Comparison of ENCODE assay signal across 8 mouse cellular contexts in the genomic region with DNA sequence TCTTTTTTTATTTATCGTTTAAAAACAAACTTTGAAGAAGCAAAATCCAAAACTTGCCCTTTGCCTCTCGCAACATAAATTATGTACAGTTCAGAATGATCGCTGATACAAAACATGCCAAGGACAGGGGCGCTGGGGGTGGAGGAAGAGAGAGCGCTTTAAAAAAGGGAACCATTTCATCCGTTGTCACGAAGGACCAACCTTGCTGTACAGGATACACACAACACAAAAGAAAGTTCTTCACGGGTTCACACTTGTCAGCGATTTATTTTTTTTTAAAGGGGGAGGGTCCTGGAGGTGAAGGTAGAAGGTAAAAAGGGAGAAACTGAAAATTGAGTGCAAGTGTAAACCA. TPM values are rescaled to one million over a fixed set of nuclear protein-coding genes. Genes with fewer than 3 reads are reported as not detected.
DNase-seq lines count a peak whose midpoint lies in the region; ATAC-seq and TF ChIP-seq lines count a peak whose summit lies in the region.

No protein-coding gene starts in this region.

- peak; percentile 22; the same call in 1 of the 2 replicates for ATAC-seq in lung, embryonic 14.5 days (ENCODE audit: insufficient read depth)
- peak; percentile 15; the same call in 1 of the 2 replicates for ATAC-seq in erythroblast, adult 5-6 weeks (replicated peaks; ENCODE audit: low FRiP score, poor library complexity, severe bottlenecking)
- peak; percentile 29; the same call in 1 of the 2 replicates for ATAC-seq in limb, embryonic 13.5 days (ENCODE audit: low FRiP score, low read depth)

- TF ChIP-seq POLR2A in olfactory bulb, adult 2 months (IDR thresholded peaks at IDR 0.05; ENCODE audit: insufficient read depth, low read depth, low read length): no peak

- H3K27me3 ChIP-seq in lung, embryonic 14.5 days (ENCODE audit: insufficient read depth, low read length): no peaks in the 10 kb centered on the region
- no peaks in the 10 kb centered on the region for H3K27me3 ChIP-seq in limb, embryonic 13.5 days

- H3K9ac ChIP-seq in lung, embryonic 14.5 days: peak overlapping the region; percentile 89
- H3K9ac ChIP-seq in limb, embryonic 13.5 days: peak overlapping the region; percentile 84

- H3K4me2 ChIP-seq in lung, embryonic 14.5 days: peak overlapping the region; percentile 67
- peak overlapping the region; percentile 69 for H3K4me2 ChIP-seq in limb, embryonic 13.5 days (replicated peaks)

- peak overlapping the region; percentile 79 for H3K4me3 ChIP-seq in lung, embryonic 14.5 days (ENCODE audit: low read depth, low read length)
- H3K4me3 ChIP-seq in limb, embryonic 13.5 days: peak overlapping the region; percentile 76
- H3K4me3 ChIP-seq in olfactory bulb, adult 2 months (ENCODE audit: insufficient read depth, low read depth, low read length): peak overlapping the region; percentile 58

- peak overlapping the region; percentile 96 for H3K27ac ChIP-seq in lung, embryonic 14.5 days (ENCODE audit: low read depth)
- peak overlapping the region; percentile 94 for H3K27ac ChIP-seq in limb, embryonic 13.5 days
- H3K27ac ChIP-seq in olfactory bulb, adult 2 months (ENCODE audit: insufficient read depth, low read depth, low read length): peak overlapping the region; percentile 83

- DNase-seq in lung, embryonic 14.5 days: no peak
- no peak for DNase-seq in lung, postnatal 14 days
- no peak for DNase-seq in adipocyte (ENCODE audit: low spot score)
- no peak for DNase-seq in urinary bladder, postnatal 4 days (ENCODE audit: low spot score in 2 of 2)
- DNase-seq in urinary bladder, postnatal 36 days (ENCODE audit: low spot score in 2 of 2): no peak

- peaks cover 44% of the 10 kb centered on the region for H3K36me3 ChIP-seq in lung, embryonic 14.5 days (ENCODE audit: insufficient read depth)
- peaks cover 42% of the 10 kb centered on the region for H3K36me3 ChIP-seq in limb, embryonic 13.5 days

- peaks cover 3% of the 10 kb centered on the region; the same call in 1 of the 2 replicates for H3K4me1 ChIP-seq in lung, embryonic 14.5 days (ENCODE audit: insufficient read depth)
- peaks cover 19% of the 10 kb centered on the region for H3K4me1 ChIP-seq in limb, embryonic 13.5 days
- peaks cover 7% of the 10 kb centered on the region; the same call in 1 of the 2 replicates for H3K4me1 ChIP-seq in olfactory bulb, adult 2 months (ENCODE audit: control insufficient read depth, insufficient read depth, low read length)

- TF ChIP-seq CTCF in lung, embryonic 14.5 days (IDR thresholded peaks at IDR 0.05; ENCODE audit: low read depth): no peak
- TF ChIP-seq CTCF in olfactory bulb, adult 2 months (IDR thresholded peaks at IDR 0.05; ENCODE audit: insufficient read depth, low read depth, low read length): no peak

- H3K9me3 ChIP-seq in lung, embryonic 14.5 days (ENCODE audit: low read depth, low read length): no peaks in the 10 kb centered on the region
- no peaks in the 10 kb centered on the region for H3K9me3 ChIP-seq in limb, embryonic 13.5 days

- WGBS in lung, embryonic 14.5 days: 12% methylated on average over 9 of the region's 9 CpGs
- WGBS in limb, embryonic 13.5 days: 18% methylated on average over 9 of the region's 9 CpGs
- 6% methylated on average over 9 of the region's 9 CpGs for WGBS in olfactory bulb, adult 2 months

RNA-seq across cellular contexts. Expression of gene Prkag1, which starts 0.3 kb away (rescaled TPM):
- polyA plus RNA-seq in lung, embryonic 14.5 days (2014; fragmentation: Nextera tagmentation; extraction: Ambion mirVana): 93.4 and 93.7 TPM in 2 replicates
- total RNA-seq in erythroblast, adult 5-6 weeks (2015; ENCODE audit: low replicate concordance): 20.2 and 21.5 TPM in 2 replicates
- 35.1 and 37.9 TPM in 2 replicates for total RNA-seq in erythroblast, adult 5-6 weeks (2017; ENCODE audit: low replicate concordance)
- polyA plus RNA-seq in limb, embryonic 13.5 days (2015; fragmentation: Nextera tagmentation; extraction: Ambion mirVana): 93.4 and 94.5 TPM in 2 replicates
- polyA plus RNA-seq in olfactory bulb, adult 2 months (2012; ENCODE audit: insufficient read depth, insufficient read length, low replicate concordance, missing spikeins): not detected in 2 replicates

RNA-seq across cellular contexts. Expression of gene Ddn, which starts 22.4 kb away (rescaled TPM):
- 0.04 and 0.12 TPM in 2 replicates for polyA plus RNA-seq in lung, embryonic 14.5 days (2014; fragmentation: Nextera tagmentation; extraction: Ambion mirVana)
- total RNA-seq in erythroblast, adult 5-6 weeks (2015; ENCODE audit: low replicate concordance): not detected in 2 replicates
- not detected in 2 replicates for total RNA-seq in erythroblast, adult 5-6 weeks (2017; ENCODE audit: low replicate concordance)
- polyA plus RNA-seq in limb, embryonic 13.5 days (2015; fragmentation: Nextera tagmentation; extraction: Ambion mirVana): 0.05 TPM in 1 of 2 replicates, not detected in the other
- 108 TPM in 1 of 2 replicates, not detected in the other for polyA plus RNA-seq in olfactory bulb, adult 2 months (2012; ENCODE audit: insufficient read depth, insufficient read length, low replicate concordance, missing spikeins)

RNA-seq across cellular contexts. Expression of gene Kmt2d, which starts 39.3 kb away (rescaled TPM):
- polyA plus RNA-seq in lung, embryonic 14.5 days (2014; fragmentation: Nextera tagmentation; extraction: Ambion mirVana): 17.1 and 19.3 TPM in 2 replicates
- 23.0 and 28.1 TPM in 2 replicates for total RNA-seq in erythroblast, adult 5-6 weeks (2015; ENCODE audit: low replicate concordance)
- 27.9 and 31.8 TPM in 2 replicates for total RNA-seq in erythroblast, adult 5-6 weeks (2017; ENCODE audit: low replicate concordance)
- 14.7 and 14.9 TPM in 2 replicates for polyA plus RNA-seq in limb, embryonic 13.5 days (2015; fragmentation: Nextera tagmentation; extraction: Ambion mirVana)
- polyA plus RNA-seq in olfactory bulb, adult 2 months (2012; ENCODE audit: insufficient read depth, insufficient read length, low replicate concordance, missing spikeins): 38.3 and 267 TPM in 2 replicates

RNA-seq across cellular contexts. Expression of gene Wnt1, which starts 42.0 kb away (rescaled TPM):
- not detected in 2 replicates for polyA plus RNA-seq in lung, embryonic 14.5 days (2014; fragmentation: Nextera tagmentation; extraction: Ambion mirVana)
- not detected in 2 replicates for total RNA-seq in erythroblast, adult 5-6 weeks (2015; ENCODE audit: low replicate concordance)
- not detected in 2 replicates for total RNA-seq in erythroblast, adult 5-6 weeks (2017; ENCODE audit: low replicate concordance)
- not detected in 2 replicates for polyA plus RNA-seq in limb, embryonic 13.5 days (2015; fragmentation: Nextera tagmentation; extraction: Ambion mirVana)
- not detected in 2 replicates for polyA plus RNA-seq in olfactory bulb, adult 2 months (2012; ENCODE audit: insufficient read depth, insufficient read length, low replicate concordance, missing spikeins)

RNA-seq across cellular contexts. Expression of gene Wnt10b, which starts 53.7 kb away (rescaled TPM):
- 0.11 TPM in 1 of 2 replicates, not detected in the other for polyA plus RNA-seq in lung, embryonic 14.5 days (2014; fragmentation: Nextera tagmentation; extraction: Ambion mirVana)
- total RNA-seq in erythroblast, adult 5-6 weeks (2015; ENCODE audit: low replicate concordance): 1.0 TPM in 1 of 2 replicates, not detected in the other
- total RNA-seq in erythroblast, adult 5-6 weeks (2017; ENCODE audit: low replicate concordance): not detected in 2 replicates
- 2.1 and 2.4 TPM in 2 replicates for polyA plus RNA-seq in limb, embryonic 13.5 days (2015; fragmentation: Nextera tagmentation; extraction: Ambion mirVana)
- polyA plus RNA-seq in olfactory bulb, adult 2 months (2012; ENCODE audit: insufficient read depth, insufficient read length, low replicate concordance, missing spikeins): not detected in 2 replicates

Comparison
In these comparisons a context has a peak if more than half of its experiments do, and no peak if none do; other contexts are left out.
1. RNA of gene Prkag1, which starts 0.3 kb away (polyA plus RNA-seq): 93.4 to 94.5 TPM in limb, embryonic 13.5 days and 93.4 to 93.7 TPM in lung, embryonic 14.5 days; not detected in olfactory bulb, adult 2 months; every median in the first group is over 10 times any median in the second.
2. Peak in every context shown above with its lines, with median percentiles within 50 percentile points of each other: ATAC-seq, H3K27ac ChIP-seq and H3K4me3 ChIP-seq.